Mouse (Mus musculus) regulatory T cell (primary cell): ENCODE data around the gene Vwf.

Experiments used
- in situ Hi-C: fragments of 300-600 bp; cut with MboI, MseI; formaldehyde crosslinking; loops from one replicate; pipeline ENCODE4 v1.15.1; 2025; ENCODE audit warnings: high pct_unique_total_duplicates

The Vwf gene

GRCm38 (mm10) chr6:125620764-125621163, 74.2 kb downstream of the Vwf start:
- in situ Hi-C loops, result no loop called here

- in situ Hi-C loops, result no loop called here
Measured at GRCm38 (mm10) chr6:125622434-125622833, 75.9 kb downstream of the Vwf start.

- in situ Hi-C loops, result no loop called here
Measured at GRCm38 (mm10) chr6:125640486-125640885, 93.9 kb downstream of the Vwf start.

GRCm38 (mm10) chr6:125641146-125641545, 94.6 kb downstream of the Vwf start:
- in situ Hi-C loops, result no loop called here

- in situ Hi-C loops, result no loop called here
Measured at GRCm38 (mm10) chr6:125648964-125649363, 102.4 kb downstream of the Vwf start.

- in situ Hi-C loops, result no loop called here
Measured at GRCm38 (mm10) chr6:125651335-125651734, 104.8 kb downstream of the Vwf start.

- in situ Hi-C loops, result no loop called here
Measured at GRCm38 (mm10) chr6:125653416-125653815, 106.8 kb downstream of the Vwf start.

- in situ Hi-C loops, result no loop called here
Measured at GRCm38 (mm10) chr6:125656921-125657320, 110.3 kb downstream of the Vwf start.

GRCm38 (mm10) chr6:125657966-125658365, 111.4 kb downstream of the Vwf start:
- in situ Hi-C loops, result no loop called here

- in situ Hi-C loops, result no loop called here
Measured at GRCm38 (mm10) chr6:125661106-125661877, 114.7 kb downstream of the Vwf start.

- in situ Hi-C loops, result no loop called here
Measured at GRCm38 (mm10) chr6:125663906-125664305, 117.3 kb downstream of the Vwf start.

GRCm38 (mm10) chr6:125671835-125672234, 125.3 kb downstream of the Vwf start:
- in situ Hi-C loops, result no loop called here

GRCm38 (mm10) chr6:125678492-125678891, 131.9 kb downstream of the Vwf start:
- in situ Hi-C loops, result no loop called here

GRCm38 (mm10) chr6:125680613-125681012, 134.0 kb downstream of the Vwf start:
- in situ Hi-C loops, result no loop called here

- in situ Hi-C loops, result no loop called here
Measured at GRCm38 (mm10) chr6:125685420-125685819, 138.8 kb downstream of the Vwf start.

- in situ Hi-C loops, result no loop called here
Measured at GRCm38 (mm10) chr6:125687986-125688385, 141.4 kb downstream of the Vwf start.

GRCm38 (mm10) chr6:125690057-125690703, 143.6 kb downstream of the Vwf start, which contains the start of gene Ano2:
Gene Ano2, plus strand, starts transcription at chr6:125690419.
- in situ Hi-C loops, result no loop called here

GRCm38 (mm10) chr6:125701146-125701545, 154.6 kb downstream of the Vwf start:
- in situ Hi-C loops, result no loop called here

GRCm38 (mm10) chr6:125711261-125711660, 164.7 kb downstream of the Vwf start:
- in situ Hi-C loops, result no loop called here

- in situ Hi-C loops, result no loop called here
Measured at GRCm38 (mm10) chr6:125726408-125726807, 179.8 kb downstream of the Vwf start.

GRCm38 (mm10) chr6:125727484-125727911, 180.9 kb downstream of the Vwf start:
- in situ Hi-C loops, result no loop called here

GRCm38 (mm10) chr6:125729471-125729870, 182.9 kb downstream of the Vwf start:
- in situ Hi-C loops, result no loop called here

- in situ Hi-C loops, result no loop called here
Measured at GRCm38 (mm10) chr6:125729986-125730535, 183.5 kb downstream of the Vwf start.
